Mouse (Mus musculus) E14TG2a.4 (cell line): ENCODE results near the gene Sned1.

Experiments
- H3K27me3 ChIP-seq: 2 replicates; pipeline ENCODE4 v1.6.1; 2014; ENCODE audit warnings: low read length, control low read depth; ENCODE audit not compliant: insufficient read depth
- H3K36me3 ChIP-seq: 2 replicates; pipeline ENCODE4 v1.6.1; 2014; ENCODE audit warnings: low read length, control low read depth; ENCODE audit not compliant: insufficient read depth
- H3K4me1 ChIP-seq: replicated peaks from 2 replicates; pipeline ENCODE4 v1.6.1; 2014; ENCODE audit warnings: low read depth, low read length, control low read depth
- H3K4me3 ChIP-seq: replicated peaks from 2 replicates; pipeline ENCODE4 v1.5.1; 2014; ENCODE audit warnings: mild to moderate bottlenecking, low read length
- H3K9me3 ChIP-seq: 2 replicates; pipeline ENCODE4 v1.6.1; 2014; ENCODE audit warnings: low read length, control low read depth
- CTCF ChIP-seq: conservative IDR thresholded peaks from 2 replicates; pipeline ENCODE4 v1.5.1; 2014; ENCODE audit warnings: low read length
- NANOG ChIP-seq: IDR thresholded peaks from 2 replicates; pipeline ENCODE4 v1.6.1; 2014; ENCODE audit warnings: borderline replicate concordance, low read length, mixed read lengths
- POU5F1 ChIP-seq: IDR thresholded peaks from 2 replicates; pipeline ENCODE4 v1.6.1; 2014; ENCODE audit warnings: low read length, borderline replicate concordance

Gene Sned1

DNA sequence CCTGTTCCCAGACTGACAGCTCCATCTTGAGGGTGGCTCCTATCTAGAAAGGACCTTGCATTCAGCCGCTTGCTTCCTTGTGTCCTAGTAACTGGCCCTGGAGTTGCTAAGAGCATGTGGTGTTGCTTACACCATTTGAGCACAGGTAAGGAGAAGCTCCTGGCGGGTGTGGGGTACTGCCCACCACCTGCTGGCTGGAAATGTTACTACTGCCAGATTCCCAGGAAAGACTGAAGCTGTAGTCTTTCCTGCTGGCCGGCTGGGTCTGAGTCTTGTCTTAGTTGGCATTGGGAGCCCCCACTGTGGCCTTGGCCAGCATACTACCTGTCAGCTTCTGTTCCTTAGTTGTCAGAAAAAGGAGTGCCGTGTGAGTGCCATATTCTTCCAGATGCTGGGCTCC is 2.6 kb downstream of the Sned1 start:
- H3K9me3 ChIP-seq: no peaks in the 10 kb centered on the region
- H3K4me3 ChIP-seq: no peak overlapping the region
- peaks cover 37% of the 10 kb centered on the region for H3K27me3 ChIP-seq
- no peaks in the 10 kb centered on the region for H3K36me3 ChIP-seq
- TF ChIP-seq CTCF: peak; percentile 37
- TF ChIP-seq NANOG: no peak
- TF ChIP-seq POU5F1: no peak
- peaks cover 34% of the 10 kb centered on the region for H3K4me1 ChIP-seq

DNA sequence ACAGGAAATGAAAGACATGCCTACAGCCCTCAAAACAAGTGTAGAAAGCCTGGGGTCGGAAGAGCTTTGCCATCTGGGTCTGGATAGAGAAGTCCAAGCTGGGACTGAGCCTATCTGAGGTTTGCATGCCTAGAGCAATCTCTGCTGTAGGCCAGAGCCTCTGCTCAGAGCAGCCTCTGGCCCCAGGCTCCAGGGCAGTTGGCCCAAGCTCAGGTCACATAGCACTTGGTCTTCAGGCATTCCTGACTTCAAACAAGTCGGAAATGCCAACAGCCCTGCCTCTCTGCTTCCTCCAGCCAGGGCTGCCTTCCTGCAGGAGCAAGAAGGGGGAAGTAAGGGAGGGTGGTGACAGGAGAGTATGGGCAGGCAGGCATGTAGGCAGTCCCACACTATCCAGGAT is 10.3 kb downstream of the Sned1 start:
- Histone ChIP-seq H3K4me1 (peaks cover 5% of the 10 kb centered on the region; the same call in 1 of the 2 replicates), H3K4me3 (no peak overlapping the region), H3K36me3 (no peaks in the 10 kb centered on the region), H3K9me3 (no peaks in the 10 kb centered on the region), H3K27me3 (no peaks in the 10 kb centered on the region)
- no peak for TF ChIP-seq POU5F1
- TF ChIP-seq CTCF: no peak
- TF ChIP-seq NANOG: no peak

DNA sequence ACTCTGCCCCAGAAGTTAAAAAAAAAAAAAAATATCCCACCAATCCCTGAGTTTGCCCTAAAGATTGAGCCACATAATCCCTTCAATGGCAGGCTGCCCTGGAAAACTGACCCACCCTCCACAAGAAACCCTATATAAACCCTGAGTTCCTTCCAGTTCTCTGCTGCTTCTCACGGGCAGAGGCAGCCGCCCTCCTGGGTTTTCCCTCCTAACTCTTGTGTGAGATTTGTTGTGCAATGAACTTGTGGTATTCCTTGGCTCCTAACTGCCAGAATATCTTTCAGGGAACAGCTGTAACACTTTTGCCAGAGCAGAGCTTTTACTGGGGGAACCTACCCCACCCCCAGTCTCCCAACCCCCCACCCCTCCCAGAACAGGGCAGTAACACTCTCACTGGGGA is 16.9 kb downstream of the Sned1 start:
- no peaks in the 10 kb centered on the region for H3K9me3 ChIP-seq
- H3K4me1 ChIP-seq: peaks cover 20% of the 10 kb centered on the region
- H3K27me3 ChIP-seq: no peaks in the 10 kb centered on the region
- no peak overlapping the region for H3K4me3 ChIP-seq
- TF ChIP-seq NANOG: no peak
- TF ChIP-seq CTCF: no peak
- no peak for TF ChIP-seq POU5F1
- H3K36me3 ChIP-seq: no peaks in the 10 kb centered on the region

- Histone ChIP-seq H3K36me3 (no peaks in the 10 kb centered on the region), H3K4me1 (peaks cover 20% of the 10 kb centered on the region), H3K4me3 (no peak overlapping the region), H3K9me3 (no peaks in the 10 kb centered on the region), H3K27me3 (no peaks in the 10 kb centered on the region)
- TF ChIP-seq NANOG (no peak), CTCF (no peak), POU5F1 (no peak)
Observed at GRCm38 (mm10) chr1:93255761-93256160, 20.1 kb downstream of the Sned1 start.

DNA sequence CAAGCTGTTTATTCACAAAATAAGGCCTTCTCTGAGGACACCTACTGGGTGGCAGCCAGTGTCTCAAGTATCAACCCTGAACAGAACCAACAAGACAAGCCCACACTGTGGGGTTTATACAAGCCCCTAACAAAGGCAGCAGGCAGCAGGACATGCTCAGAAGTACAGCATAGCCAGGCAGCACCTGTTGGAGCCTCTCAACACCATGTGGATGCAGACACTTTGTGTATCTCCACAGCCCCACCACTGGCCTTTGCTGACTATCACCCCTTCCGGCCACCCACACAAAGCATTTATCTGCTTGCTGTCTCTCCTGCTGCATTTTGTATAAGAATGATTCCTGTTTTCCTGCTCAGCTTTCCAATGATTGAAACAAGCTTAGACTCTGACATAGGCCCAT is 21.9 kb downstream of the Sned1 start:
- H3K27me3 ChIP-seq: no peaks in the 10 kb centered on the region
- H3K36me3 ChIP-seq: no peaks in the 10 kb centered on the region
- H3K4me3 ChIP-seq: no peak overlapping the region
- TF ChIP-seq POU5F1: no peak
- TF ChIP-seq CTCF: no peak
- no peak for TF ChIP-seq NANOG
- H3K4me1 ChIP-seq: peaks cover 10% of the 10 kb centered on the region
- no peaks in the 10 kb centered on the region for H3K9me3 ChIP-seq

DNA sequence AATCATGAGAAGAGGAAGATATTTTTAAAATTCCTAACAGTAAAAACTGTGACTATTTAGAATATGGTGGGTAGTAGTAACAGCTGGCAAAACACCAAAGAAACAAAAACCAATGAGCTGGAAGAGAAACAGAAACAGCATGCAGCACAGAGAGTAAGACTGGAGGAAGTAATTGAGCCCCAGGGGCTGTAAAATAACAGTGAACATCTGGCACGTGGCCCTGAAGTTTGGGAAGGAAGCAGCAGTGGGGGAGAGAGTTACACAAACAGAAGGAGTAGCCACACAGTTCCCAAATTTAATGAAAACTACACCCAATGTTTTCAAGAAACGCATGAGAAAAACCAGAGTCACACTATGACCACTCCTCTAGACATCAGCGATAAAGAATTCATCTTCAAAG is 31.6 kb downstream of the Sned1 start:
- TF ChIP-seq CTCF: no peak
- TF ChIP-seq POU5F1: no peak
- Histone ChIP-seq H3K4me1 (peaks cover 2% of the 10 kb centered on the region), H3K4me3 (no peak overlapping the region), H3K36me3 (0 out of 2 replicates have a peak, but pooled peaks cover 4% of the 10 kb centered on the region), H3K27me3 (no peaks in the 10 kb centered on the region; the same call in 1 of the 2 replicates), H3K9me3 (peaks cover 5% of the 10 kb centered on the region; the same call in 1 of the 2 replicates)

- H3K4me1 ChIP-seq: peaks cover 4% of the 10 kb centered on the region
- H3K4me3 ChIP-seq: no peak overlapping the region
- TF ChIP-seq NANOG (no peak), CTCF (no peak), POU5F1 (no peak)
- no peaks in the 10 kb centered on the region; the same call in 1 of the 2 replicates for H3K27me3 ChIP-seq
- 0 out of 2 replicates have a peak, but pooled peaks cover 4% of the 10 kb centered on the region for H3K36me3 ChIP-seq
- peaks cover 5% of the 10 kb centered on the region; the same call in 1 of the 2 replicates for H3K9me3 ChIP-seq
Observed at GRCm38 (mm10) chr1:93268246-93268645, 32.6 kb downstream of the Sned1 start.

- Histone ChIP-seq H3K9me3 (peaks cover 5% of the 10 kb centered on the region; the same call in 1 of the 2 replicates), H3K4me3 (no peak overlapping the region), H3K27me3 (no peaks in the 10 kb centered on the region; the same call in 1 of the 2 replicates), H3K4me1 (peaks cover 12% of the 10 kb centered on the region), H3K36me3 (peaks cover 12% of the 10 kb centered on the region; the same call in 1 of the 2 replicates)
- TF ChIP-seq POU5F1: no peak
- no peak for TF ChIP-seq NANOG
- TF ChIP-seq CTCF: no peak
Observed at GRCm38 (mm10) chr1:93270516-93271240, 35.0 kb downstream of the Sned1 start.
